Mouse (Mus musculus): Measurements from ENCODE around the gene Nudt4. TPM values are rescaled to one million over a fixed set of nuclear protein-coding genes. Genes with fewer than 3 reads are reported as not detected.

The Nudt4 gene
- polyA plus RNA-seq (2016; fragmentation: Nextera tagmentation; extraction: Ambion mirVana), result 90.8 and 91.5 TPM in 2 replicates

DNA sequence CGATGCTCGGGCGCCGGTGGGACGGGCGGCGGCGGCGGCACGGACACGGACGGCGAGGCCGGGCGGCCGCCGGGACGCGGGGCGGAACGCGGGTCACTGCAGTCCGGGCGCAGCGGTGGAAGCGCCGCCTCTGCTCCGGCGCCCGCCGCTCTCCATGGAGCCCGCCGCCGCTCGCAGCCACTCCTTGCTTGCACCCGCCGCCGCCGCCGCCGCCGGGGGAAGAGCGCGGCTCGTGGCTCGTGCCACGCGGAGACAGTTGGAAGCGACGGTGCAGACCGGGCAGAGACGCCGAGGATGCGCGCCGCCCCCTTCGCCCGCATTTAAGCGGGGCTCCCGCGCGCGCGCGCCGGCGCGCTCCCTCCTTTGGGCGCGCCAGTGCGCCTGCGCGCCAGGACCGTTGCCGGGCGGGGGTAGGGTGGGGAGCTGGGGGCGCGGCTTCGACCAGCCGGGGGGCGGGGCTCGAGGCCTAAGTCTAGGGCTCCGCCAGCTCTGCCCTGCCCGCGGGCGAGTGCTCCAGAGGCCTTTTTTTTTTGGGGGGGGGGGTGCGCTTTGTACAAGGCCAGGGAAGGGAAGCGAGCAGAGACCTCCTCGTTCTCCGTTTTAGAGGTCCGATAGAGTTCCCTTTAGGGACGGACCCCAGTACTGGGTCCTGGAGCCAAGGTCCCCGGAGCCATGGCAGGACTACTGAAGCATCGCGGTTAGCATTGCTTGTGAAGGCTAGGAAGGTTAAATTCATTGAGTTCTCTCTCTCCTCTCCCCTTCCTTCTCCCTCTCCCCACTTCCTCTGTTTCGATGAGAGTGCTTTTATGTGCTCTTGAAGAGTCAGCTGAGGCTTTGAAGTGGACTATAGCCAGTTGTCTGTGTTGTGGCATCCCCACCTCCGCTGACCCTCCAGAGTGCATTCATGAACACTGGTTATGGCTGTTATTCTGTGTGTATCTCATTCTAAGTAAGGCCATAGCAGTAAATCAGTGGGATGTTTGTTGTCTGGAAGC lies at the start of gene Nudt4:
Gene Nudt4 (minus strand): TSS at position 296 of the 995 bp plus-strand sequence.
- WGBS, result 1% methylated on average over 96 of the region's 97 CpGs
- peak within 1 kb of the TSS; percentile 97 for H3K27ac ChIP-seq (replicated peaks)
- peaks cover 17% of the 10 kb centered on the region for H3K36me3 ChIP-seq
- peaks cover 57% of the 10 kb centered on the region for H3K4me1 ChIP-seq
- peak; percentile 92 for DNase-seq (ENCODE audit: low spot score)
- H3K9me3 ChIP-seq (replicated peaks), result no peaks in the 10 kb centered on the region
- no peaks in the 10 kb centered on the region for H3K27me3 ChIP-seq (ENCODE audit: low read depth, poor library complexity, severe bottlenecking)
- H3K4me3 ChIP-seq, result peak within 1 kb of the TSS; percentile 84

DNA sequence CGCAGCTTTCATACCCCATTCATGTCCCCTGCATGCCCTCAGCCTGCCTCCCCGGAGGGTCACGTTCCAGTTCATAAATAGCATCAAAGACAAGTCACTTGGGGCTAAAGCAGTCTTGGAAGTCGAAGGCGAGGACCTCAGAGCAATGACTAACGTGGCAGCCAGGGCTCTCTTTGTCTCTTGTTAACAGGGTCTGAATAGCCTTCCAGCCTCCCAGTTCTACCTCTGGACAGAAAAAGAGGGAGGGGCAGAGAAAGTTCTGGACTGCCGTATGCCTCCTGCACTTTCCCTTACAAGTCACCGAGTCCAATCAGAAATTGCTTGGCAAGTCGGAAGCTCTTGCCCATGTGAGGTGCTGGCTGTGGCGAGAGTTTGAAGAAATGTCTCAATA lies 47.4 kb upstream of the Nudt4 start:
- no peak overlapping the region for H3K4me3 ChIP-seq
- H3K4me1 ChIP-seq, result peaks cover 14% of the 10 kb centered on the region
- peaks cover 10% of the 10 kb centered on the region for H3K27me3 ChIP-seq (ENCODE audit: low read depth, poor library complexity, severe bottlenecking)
- WGBS, result 50% methylated on average over 10 of the region's 10 CpGs
- DNase-seq (ENCODE audit: low spot score), result no peak
- H3K36me3 ChIP-seq, result no peaks in the 10 kb centered on the region
- no peaks in the 10 kb centered on the region for H3K9me3 ChIP-seq (replicated peaks)
- peak overlapping the region; percentile 38; the same call in 1 of the 2 replicates for H3K27ac ChIP-seq (replicated peaks)

DNA sequence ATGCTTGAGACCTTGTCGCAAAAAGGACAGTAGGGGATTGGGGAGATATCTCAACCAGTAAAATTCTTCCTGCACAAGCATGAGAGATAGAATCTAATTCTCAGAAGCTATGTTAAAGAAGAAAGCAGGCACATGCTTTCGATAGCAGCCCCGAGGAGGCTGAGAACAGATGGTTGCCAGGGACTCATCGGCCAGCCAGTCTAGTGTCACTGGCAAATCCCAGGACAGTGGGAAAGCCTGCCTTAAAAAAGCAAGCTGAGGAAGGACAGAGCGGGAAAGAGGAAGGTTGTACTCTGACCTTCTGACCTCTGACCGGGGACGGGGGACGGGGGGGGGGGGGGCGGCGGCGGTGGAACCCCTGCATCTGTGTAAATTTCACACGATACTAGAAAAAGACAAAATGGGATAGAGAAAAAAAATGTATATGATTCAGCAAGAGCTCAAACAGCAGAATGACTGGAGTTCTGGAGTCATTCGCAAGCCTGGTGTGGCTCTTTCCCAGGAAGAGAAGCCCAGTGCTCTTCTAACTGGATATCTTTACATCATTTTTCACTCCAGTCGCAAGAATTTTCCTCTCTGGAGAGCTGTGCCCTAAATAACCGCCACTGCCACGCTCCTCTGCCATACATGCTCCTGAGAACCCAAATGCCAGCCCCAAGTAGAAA lies 46.9 kb upstream of the Nudt4 start:
- Histone ChIP-seq H3K4me3 (no peak overlapping the region), H3K4me1 (peaks cover 14% of the 10 kb centered on the region), H3K36me3 (no peaks in the 10 kb centered on the region), H3K27me3 (ENCODE audit: low read depth, poor library complexity, severe bottlenecking) (peaks cover 10% of the 10 kb centered on the region), H3K9me3 (replicated peaks) (no peaks in the 10 kb centered on the region), H3K27ac (replicated peaks) (peak overlapping the region; percentile 38; the same call in 1 of the 2 replicates)
- DNase-seq (ENCODE audit: low spot score), result no peak
- WGBS, result 58% methylated on average over 16 of the region's 16 CpGs

DNA sequence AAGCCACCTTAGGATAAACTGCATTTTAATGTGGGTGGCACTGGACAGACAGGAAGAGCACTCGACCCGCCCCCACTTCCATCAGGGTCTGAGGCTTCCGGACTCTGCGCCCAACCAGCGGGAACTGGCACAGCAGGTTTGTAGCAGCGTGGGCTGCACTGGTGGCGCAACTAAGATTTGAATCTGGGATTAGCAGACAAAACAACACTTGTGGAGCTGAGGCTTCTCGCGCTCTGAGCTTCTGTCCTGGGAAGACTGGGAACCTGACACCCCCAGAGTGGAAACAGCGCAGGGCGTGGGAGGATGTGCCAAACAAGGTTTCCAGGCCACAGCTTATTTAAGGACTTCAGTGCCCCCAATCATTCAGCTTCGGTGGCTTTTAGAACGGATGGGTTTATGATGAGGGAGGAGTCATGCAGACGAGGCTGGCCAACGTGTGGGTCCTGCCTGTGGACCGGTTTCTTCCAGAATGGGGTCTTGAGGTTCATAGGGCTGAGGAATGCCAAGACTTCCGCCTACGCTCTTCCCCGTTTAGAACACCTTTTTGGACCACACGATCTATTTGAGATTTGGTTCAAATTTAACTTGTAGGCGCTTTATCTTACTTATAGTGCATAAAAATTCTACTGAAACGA lies 41.1 kb upstream of the Nudt4 start:
- WGBS, result 70% methylated on average over 22 of the region's 22 CpGs
- H3K27me3 ChIP-seq (ENCODE audit: low read depth, poor library complexity, severe bottlenecking), result no peaks in the 10 kb centered on the region
- H3K4me1 ChIP-seq, result peaks cover 14% of the 10 kb centered on the region
- H3K4me3 ChIP-seq, result no peak overlapping the region
- DNase-seq (ENCODE audit: low spot score), result peak; percentile 16
- no peak overlapping the region for H3K27ac ChIP-seq (replicated peaks)
- H3K36me3 ChIP-seq, result no peaks in the 10 kb centered on the region
- H3K9me3 ChIP-seq (replicated peaks), result no peaks in the 10 kb centered on the region

DNA sequence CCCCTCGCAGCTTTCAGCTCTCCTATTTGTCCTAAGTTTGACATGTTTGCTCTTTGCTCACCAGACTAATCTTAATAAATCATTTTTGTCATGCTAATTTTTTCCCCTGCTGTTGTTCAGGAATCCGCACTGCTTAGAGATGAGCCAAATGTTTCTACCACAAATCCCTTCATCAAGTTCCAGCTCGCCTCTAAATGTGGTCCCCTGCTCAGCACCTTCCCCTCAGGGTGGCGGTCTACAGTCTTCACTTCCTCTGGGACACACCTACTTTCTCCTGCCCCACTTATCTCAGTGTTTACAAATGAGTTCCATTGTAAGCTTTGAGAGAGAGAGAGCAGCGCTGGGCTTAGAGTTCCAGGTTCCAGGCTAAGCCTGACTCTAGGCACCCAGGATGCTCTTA lies 36.6 kb upstream of the Nudt4 start:
- 56% methylated on average over 5 of the region's 5 CpGs for WGBS
- H3K27me3 ChIP-seq (ENCODE audit: low read depth, poor library complexity, severe bottlenecking), result peaks cover 30% of the 10 kb centered on the region
- no peak overlapping the region for H3K4me3 ChIP-seq
- peaks cover 36% of the 10 kb centered on the region for H3K4me1 ChIP-seq
- no peaks in the 10 kb centered on the region; the same call in 1 of the 2 replicates for H3K9me3 ChIP-seq (replicated peaks)
- no peak overlapping the region for H3K27ac ChIP-seq (replicated peaks)
- no peaks in the 10 kb centered on the region for H3K36me3 ChIP-seq
- no peak for DNase-seq (ENCODE audit: low spot score)

DNA sequence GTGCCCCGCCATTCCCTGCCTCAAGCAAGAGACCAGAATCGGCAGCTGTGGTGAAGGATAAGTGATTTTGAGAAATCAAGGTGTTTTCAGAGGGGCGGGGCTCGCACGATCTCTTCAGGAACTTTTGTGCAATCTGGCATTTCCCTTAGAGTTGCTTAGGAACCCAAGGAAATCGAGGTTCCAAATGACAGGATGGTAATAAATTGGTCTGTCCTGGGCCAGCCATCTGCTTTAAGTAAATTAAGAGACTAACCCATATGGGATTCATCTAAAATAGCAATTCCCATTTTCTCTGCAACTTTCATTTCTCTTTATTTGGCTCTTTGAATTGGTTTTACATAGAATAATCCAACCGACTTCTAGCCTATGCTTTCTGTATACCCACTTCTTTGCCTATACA lies 35.8 kb upstream of the Nudt4 start:
- Histone ChIP-seq H3K4me1 (peaks cover 39% of the 10 kb centered on the region), H3K27me3 (ENCODE audit: low read depth, poor library complexity, severe bottlenecking) (peaks cover 34% of the 10 kb centered on the region), H3K4me3 (no peak overlapping the region), H3K36me3 (no peaks in the 10 kb centered on the region), H3K9me3 (replicated peaks) (no peaks in the 10 kb centered on the region; the same call in 1 of the 2 replicates), H3K27ac (replicated peaks) (no peak overlapping the region)
- no peak for DNase-seq (ENCODE audit: low spot score)
- WGBS, result 87% methylated on average over 7 of the region's 7 CpGs

DNA sequence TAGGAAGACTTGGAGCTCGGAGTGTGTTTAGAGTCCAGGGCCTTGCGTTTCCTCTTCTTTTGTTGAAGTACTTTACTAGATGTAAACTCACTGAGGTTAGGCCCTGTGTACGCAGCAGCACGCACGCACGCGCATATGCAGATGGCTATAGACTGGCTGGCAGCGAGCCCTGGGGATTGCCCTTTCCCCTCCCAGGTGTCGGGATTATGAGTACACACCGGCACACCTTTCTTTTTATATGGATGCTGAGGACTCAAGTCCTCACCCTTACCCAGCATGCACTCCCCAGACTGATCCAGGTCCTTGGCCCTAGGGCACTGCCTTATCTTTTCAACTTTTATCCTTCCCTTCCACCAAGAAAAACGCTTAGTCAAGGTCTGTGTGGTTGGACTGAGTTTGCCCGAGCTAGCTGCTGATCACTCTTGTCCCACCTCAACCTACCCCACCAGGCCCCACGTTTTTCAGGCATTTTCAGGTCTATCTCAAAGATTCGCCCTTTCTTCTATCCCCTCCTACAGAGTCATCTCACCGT lies 34.2 kb upstream of the Nudt4 start:
- DNase-seq (ENCODE audit: low spot score), result no peak
- H3K27ac ChIP-seq (replicated peaks), result no peak overlapping the region; the same call in 1 of the 2 replicates
- no peak overlapping the region for H3K4me3 ChIP-seq
- peaks cover 47% of the 10 kb centered on the region for H3K4me1 ChIP-seq
- H3K9me3 ChIP-seq (replicated peaks), result no peaks in the 10 kb centered on the region; the same call in 1 of the 2 replicates
- no peaks in the 10 kb centered on the region for H3K36me3 ChIP-seq
- H3K27me3 ChIP-seq (ENCODE audit: low read depth, poor library complexity, severe bottlenecking), result peaks cover 51% of the 10 kb centered on the region
- WGBS, result 66% methylated on average over 15 of the region's 15 CpGs

DNA sequence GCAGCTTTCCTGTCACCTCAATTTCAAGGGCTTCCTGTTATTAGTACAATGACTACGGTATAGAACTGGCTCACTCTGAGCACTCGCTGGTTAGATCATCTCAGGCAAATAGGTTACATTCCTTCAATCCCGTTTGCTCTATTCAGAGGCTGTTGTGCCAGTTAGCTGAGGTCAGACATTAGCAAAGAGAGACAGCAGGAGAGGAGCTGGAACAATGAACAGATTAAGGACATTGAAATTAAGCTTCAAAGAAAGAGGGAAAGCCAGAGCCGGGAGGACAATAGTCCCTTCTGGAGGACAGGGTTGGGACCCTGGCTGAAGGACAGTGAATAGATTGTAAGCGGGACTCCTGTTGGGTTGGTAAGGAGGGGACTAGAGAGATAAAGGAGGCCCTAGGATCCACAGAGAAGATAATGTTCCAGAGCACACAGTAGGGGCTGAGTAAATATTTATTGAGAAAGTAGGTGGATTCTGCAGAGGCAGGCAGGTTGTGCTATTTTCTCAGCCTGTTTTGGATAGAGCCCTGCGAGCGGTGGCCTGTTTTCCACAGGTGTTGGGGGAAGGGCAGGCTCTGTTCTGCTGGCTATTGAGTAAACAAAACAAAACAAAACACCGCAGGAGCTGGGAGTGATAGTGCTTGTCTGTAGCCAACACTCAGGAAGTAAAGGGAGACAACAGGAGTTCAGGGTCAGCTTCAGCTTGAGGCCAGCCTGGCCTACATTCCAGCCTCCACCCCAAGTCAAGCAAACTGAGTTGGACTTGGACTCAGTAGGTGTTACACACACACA lies 32.1 kb upstream of the Nudt4 start:
- Histone ChIP-seq H3K27me3 (ENCODE audit: low read depth, poor library complexity, severe bottlenecking) (peaks cover 59% of the 10 kb centered on the region), H3K4me3 (no peak overlapping the region; the same call in 1 of the 2 replicates), H3K27ac (replicated peaks) (peak overlapping the region; percentile 78), H3K36me3 (no peaks in the 10 kb centered on the region), H3K4me1 (peaks cover 47% of the 10 kb centered on the region), H3K9me3 (replicated peaks) (no peaks in the 10 kb centered on the region; the same call in 1 of the 2 replicates)
- 3% methylated on average over 8 of the region's 8 CpGs for WGBS
- DNase-seq (ENCODE audit: low spot score), result peak; percentile 70

DNA sequence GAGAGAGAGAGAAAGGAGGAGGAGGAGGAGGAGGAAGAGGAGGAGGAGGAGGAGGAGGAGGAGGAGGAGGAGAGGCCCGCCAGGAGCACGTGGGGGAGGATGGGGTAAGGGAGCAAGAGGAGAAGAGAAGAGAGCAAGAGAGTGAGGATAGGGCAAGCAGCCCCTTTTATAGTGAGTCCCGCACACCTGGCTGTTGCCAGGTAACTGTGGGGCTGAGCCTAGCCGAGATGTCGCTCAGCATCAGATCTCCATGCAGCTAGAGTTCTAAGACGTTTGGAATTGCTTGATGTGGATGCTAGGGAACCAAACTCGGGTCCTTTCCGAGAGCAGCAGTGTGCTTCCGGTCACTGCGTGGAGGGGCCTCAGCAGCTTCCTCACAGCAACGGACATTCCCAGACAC lies 30.5 kb upstream of the Nudt4 start:
- H3K27me3 ChIP-seq (ENCODE audit: low read depth, poor library complexity, severe bottlenecking), result peaks cover 55% of the 10 kb centered on the region

DNA sequence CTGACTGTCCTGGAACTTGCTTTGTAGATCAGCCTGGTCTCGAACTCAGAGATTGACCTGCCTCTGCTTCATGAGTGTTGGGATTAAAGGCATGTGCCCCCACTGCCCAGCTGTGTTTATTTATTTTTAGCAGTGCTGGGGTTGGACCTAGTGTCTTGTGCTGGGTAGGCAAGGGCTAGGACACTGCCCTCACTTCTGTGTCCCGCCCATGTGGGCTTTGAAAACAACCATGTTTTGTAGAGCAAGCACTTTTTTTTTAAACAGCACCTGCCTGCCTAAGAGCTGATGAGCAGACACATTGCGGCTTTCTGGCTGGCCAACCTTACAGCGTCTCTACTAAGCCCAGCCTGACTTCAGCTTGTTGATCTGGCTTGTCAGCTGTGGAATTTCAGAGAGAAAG lies 27.3 kb upstream of the Nudt4 start:
- DNase-seq (ENCODE audit: low spot score), result no peak
- Histone ChIP-seq H3K27ac (replicated peaks) (no peak overlapping the region), H3K27me3 (ENCODE audit: low read depth, poor library complexity, severe bottlenecking) (peaks cover 29% of the 10 kb centered on the region), H3K4me1 (peaks cover 25% of the 10 kb centered on the region), H3K4me3 (no peak overlapping the region), H3K36me3 (no peaks in the 10 kb centered on the region), H3K9me3 (replicated peaks) (no peaks in the 10 kb centered on the region)
- WGBS, result 88% methylated on average over 4 of the region's 4 CpGs

More for the DNA sequence above, 30.5 kb upstream of the Nudt4 start:
- 40% methylated on average over 11 of the region's 11 CpGs for WGBS
- peaks cover 38% of the 10 kb centered on the region for H3K4me1 ChIP-seq
- H3K9me3 ChIP-seq (replicated peaks), result no peaks in the 10 kb centered on the region; the same call in 1 of the 2 replicates
- H3K4me3 ChIP-seq, result no peak overlapping the region
- peak overlapping the region; percentile 64; the same call in 1 of the 2 replicates for H3K27ac ChIP-seq (replicated peaks)
- DNase-seq (ENCODE audit: low spot score), result no peak
- no peaks in the 10 kb centered on the region for H3K36me3 ChIP-seq

DNA sequence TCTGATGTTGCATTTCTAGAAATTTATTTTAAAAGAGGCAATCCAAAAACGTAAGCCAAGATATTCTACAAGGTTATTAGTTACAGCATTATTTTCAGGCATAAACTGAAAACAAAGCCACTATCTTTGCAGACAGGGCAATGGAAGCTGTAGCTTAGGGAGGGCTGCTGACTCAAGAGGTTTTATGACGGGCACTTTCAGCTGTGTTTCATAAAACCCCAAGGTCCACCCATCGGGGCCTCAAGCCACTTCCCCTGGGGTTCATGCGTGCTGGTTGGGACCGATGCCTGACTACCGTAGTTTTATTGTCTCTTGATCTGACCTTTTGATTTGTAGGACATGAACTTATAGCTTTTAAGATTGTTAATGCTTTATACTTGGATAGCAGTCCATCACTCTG lies 26.2 kb upstream of the Nudt4 start:
- DNase-seq (ENCODE audit: low spot score), result no peak
- Histone ChIP-seq H3K4me3 (no peak overlapping the region), H3K27me3 (ENCODE audit: low read depth, poor library complexity, severe bottlenecking) (peaks cover 29% of the 10 kb centered on the region), H3K27ac (replicated peaks) (no peak overlapping the region), H3K9me3 (replicated peaks) (no peaks in the 10 kb centered on the region), H3K4me1 (peaks cover 15% of the 10 kb centered on the region), H3K36me3 (no peaks in the 10 kb centered on the region)
- 93% methylated on average over 6 of the region's 6 CpGs for WGBS
